8 mouse cellular contexts compared by ENCODE assay signal in genomic region chr1:133146014-133147009, GRCm38 (mm10). TPM values are rescaled to one million over a fixed set of nuclear protein-coding genes. Genes with fewer than 3 reads are reported as not detected.
DNase-seq lines count a peak whose midpoint lies in the region; ATAC-seq and TF ChIP-seq lines count a peak whose summit lies in the region.
"Had no signal": no experiment of that assay in that cellular context is flagged by ENCODE, and none has a peak within 500 bp of the region (broad histone marks: within the 10 kb centered on the region; RNA-seq: fewer than 3 reads in every experiment).

No protein-coding gene starts in this region.

- no peak overlapping the region for H3K4me2 ChIP-seq in kidney, postnatal 0 days (ENCODE audit: low read length)
- no peak overlapping the region for H3K4me2 ChIP-seq in lung, postnatal 0 days (replicated peaks; ENCODE audit: low read depth, low read length)
- H3K4me2 ChIP-seq: heart, embryonic 15.5 days had no signal

- 60% methylated on average over 22 of the region's 22 CpGs for WGBS in kidney, postnatal 0 days
- WGBS in lung, postnatal 0 days = 57% methylated on average over 22 of the region's 22 CpGs

- no peak overlapping the region for H3K27ac ChIP-seq in kidney, postnatal 0 days
- no peak overlapping the region for H3K27ac ChIP-seq in lung, postnatal 0 days (ENCODE audit: low read length)
- H3K27ac ChIP-seq: heart, embryonic 15.5 days had no signal

- no peaks in the 10 kb centered on the region for H3K79me3 ChIP-seq in C2C12 (ENCODE audit: low read depth)

- H3ac ChIP-seq in C2C12 (ENCODE audit: control insufficient read depth, insufficient read length, low read depth) = no peak overlapping the region

- ATAC-seq in kidney, postnatal 0 days (replicated peaks; ENCODE audit: low FRiP score, low read depth) = peak; percentile 79
- peak; percentile 78 for ATAC-seq in lung, postnatal 0 days

- no peak for TF ChIP-seq EP300 in lung, postnatal 0 days (IDR thresholded peaks at IDR 0.05)

- peaks cover 3% of the 10 kb centered on the region for H3K36me3 ChIP-seq in C2C12 (ENCODE audit: control insufficient read depth, insufficient read depth)
- H3K36me3 ChIP-seq in kidney, postnatal 0 days (ENCODE audit: insufficient read depth, low read length) = no peaks in the 10 kb centered on the region
- no peaks in the 10 kb centered on the region for H3K36me3 ChIP-seq in lung, postnatal 0 days (ENCODE audit: insufficient read depth, low read length)

- no peaks in the 10 kb centered on the region for H3K27me3 ChIP-seq in C2C12 (ENCODE audit: control insufficient read depth, insufficient read depth, insufficient read length)
- H3K27me3 ChIP-seq in kidney, postnatal 0 days (ENCODE audit: insufficient read depth, low read length) = no peaks in the 10 kb centered on the region
- no peaks in the 10 kb centered on the region for H3K27me3 ChIP-seq in lung, postnatal 0 days (replicated peaks; ENCODE audit: insufficient read depth, low read length)
- H3K27me3 ChIP-seq: heart, embryonic 15.5 days had no signal

- no peaks in the 10 kb centered on the region for H3K79me2 ChIP-seq in C2C12 (ENCODE audit: control insufficient read depth, insufficient read depth)

- no peak overlapping the region for H3K9ac ChIP-seq in kidney, postnatal 0 days (ENCODE audit: low read depth, low read length)
- no peak overlapping the region for H3K9ac ChIP-seq in lung, postnatal 0 days (replicated peaks; ENCODE audit: low read depth)
- H3K9ac ChIP-seq: heart, embryonic 15.5 days had no signal

- peak; percentile 50 for TF ChIP-seq CTCF in C2C12 (IDR thresholded peaks at IDR 0.05; ENCODE audit: control insufficient read depth, insufficient read depth, insufficient read length)
- TF ChIP-seq CTCF in kidney, postnatal 0 days (IDR thresholded peaks at IDR 0.05; ENCODE audit: low read depth) = peak; percentile 88
- TF ChIP-seq CTCF in lung, postnatal 0 days (IDR thresholded peaks at IDR 0.05) = peak; percentile 92

- H3K4me3 ChIP-seq in C2C12 (ENCODE audit: insufficient read depth, poor library complexity, severe bottlenecking) = no peak overlapping the region
- no peak overlapping the region for H3K4me3 ChIP-seq in kidney, postnatal 0 days (replicated peaks; ENCODE audit: low read depth, low read length)
- H3K4me3 ChIP-seq in lung, postnatal 0 days (ENCODE audit: low read depth, low read length) = no peak overlapping the region
- H3K4me3 ChIP-seq: heart, embryonic 15.5 days had no signal

- peak; percentile 71 for DNase-seq in 416B (ENCODE audit: low read depth)
- DNase-seq in c-Kit-positive CD71-positive TER-119-negative erythroid progenitor cells, embryonic 14.5 days (ENCODE audit: low read depth) = peak; percentile 48
- peak; percentile 50 for DNase-seq in forelimb bud, embryonic 11.5 days (ENCODE audit: low read depth, low spot score)
- peak; percentile 85 for DNase-seq in kidney, postnatal 0 days (ENCODE audit: low spot score)
- DNase-seq in lung, postnatal 0 days (ENCODE audit: low spot score) = peak; percentile 78
- peak; percentile 46 for DNase-seq in retina, postnatal 7 days (ENCODE audit: low read depth, low spot score)

- H3K4me1 ChIP-seq in kidney, postnatal 0 days (replicated peaks; ENCODE audit: insufficient read depth, low read length) = no peaks in the 10 kb centered on the region
- no peaks in the 10 kb centered on the region for H3K4me1 ChIP-seq in lung, postnatal 0 days (ENCODE audit: insufficient read depth, low read depth, low read length)
- H3K4me1 ChIP-seq: heart, embryonic 15.5 days had no signal

- H3K9me3 ChIP-seq in kidney, postnatal 0 days (replicated peaks; ENCODE audit: low read length) = no peaks in the 10 kb centered on the region
- H3K9me3 ChIP-seq in lung, postnatal 0 days (ENCODE audit: low read length) = no peaks in the 10 kb centered on the region
- H3K9me3 ChIP-seq: heart, embryonic 15.5 days had no signal

TF ChIP-seq in C2C12, 6 proteins besides CTCF, POLR2A, EP300 and RAD21:
- no peak for TF ChIP-seq FOSL1 (IDR thresholded peaks at IDR 0.05; ENCODE audit: insufficient read depth, low read length, poor library complexity, severe bottlenecking)
- TF ChIP-seq MYOD1 (IDR thresholded peaks at IDR 0.05; ENCODE audit: control insufficient read depth, insufficient read length, low read depth) = no peak
- TF ChIP-seq CEBPB (IDR thresholded peaks at IDR 0.05; ENCODE audit: low read depth) = no peak
- no peak for TF ChIP-seq MAX (IDR thresholded peaks at IDR 0.05)
- no peak for TF ChIP-seq USF1 (IDR thresholded peaks at IDR 0.05; ENCODE audit: low read depth)
- no peak for TF ChIP-seq MYOG (IDR thresholded peaks at IDR 0.05; ENCODE audit: control insufficient read depth, extremely low read depth, insufficient read length)
TF ChIP-seq in C2C12: peak in this region for 0.

RNA-seq across cellular contexts. Expression of gene Ppp1r15b, which starts 15.4 kb away (rescaled TPM):
- polyA plus RNA-seq in C2C12 (2012; fragmentation: generic; extraction: Trizol) = 28.0 TPM
- polyA plus RNA-seq in kidney, postnatal 0 days (2015; fragmentation: Nextera tagmentation; extraction: Ambion mirVana) = 27.2 and 29.5 TPM in 2 replicates
- 19.5 and 20.0 TPM in 2 replicates for polyA plus RNA-seq in lung, postnatal 0 days (2015; fragmentation: Nextera tagmentation; extraction: Ambion mirVana)

RNA-seq across cellular contexts. Expression of gene Plekha6, which starts 17.7 kb away (rescaled TPM):
- 0.15 TPM for polyA plus RNA-seq in C2C12 (2012; fragmentation: generic; extraction: Trizol)
- polyA plus RNA-seq in kidney, postnatal 0 days (2015; fragmentation: Nextera tagmentation; extraction: Ambion mirVana) = 8.1 and 8.8 TPM in 2 replicates
- polyA plus RNA-seq in lung, postnatal 0 days (2015; fragmentation: Nextera tagmentation; extraction: Ambion mirVana) = 3.2 and 5.0 TPM in 2 replicates
